Mouse (Mus musculus) megakaryocyte, embryonic 14.5 days (primary cell): ENCODE data around the gene Ect2l.

Source experiments
- FLI1 ChIP-seq: IDR thresholded peaks from 2 replicates; pipeline ENCODE4 v1.6.1; 2012; ENCODE audit warnings: low read length, inconsistent platforms, mixed read lengths
- GATA1 ChIP-seq: IDR thresholded peaks from 3 replicates; pipeline ENCODE4 v1.6.1; 2012; ENCODE audit warnings: mixed read lengths, low read length, inconsistent platforms, borderline replicate concordance

GRCm38 (mm10) chr10:18131666-18132650 is 78.7 kb downstream of the Ect2l start:
- no peak for TF ChIP-seq GATA1
- TF ChIP-seq FLI1: no peak
